Mouse (Mus musculus) liver, embryonic 14.5 days (tissue): ENCODE measurements at regions not wholly inside any gene's neighbourhood (a gene's known extent, or its start where the extent isn't known, plus 50 kb on each side); places are given as distances from the start of the nearest gene placed in this dataset.

Experiments used
- CTCF ChIP-seq: IDR thresholded peaks from 2 replicates; pipeline ENCODE4 v1.5.1; 2016; ENCODE audit warnings: antibody characterized with exemption, low read depth, control low read depth
- EP300 ChIP-seq: IDR thresholded peaks from 2 replicates; pipeline ENCODE4 v1.6.1; 2016; ENCODE audit warnings: antibody characterized with exemption, low read depth

DNA sequence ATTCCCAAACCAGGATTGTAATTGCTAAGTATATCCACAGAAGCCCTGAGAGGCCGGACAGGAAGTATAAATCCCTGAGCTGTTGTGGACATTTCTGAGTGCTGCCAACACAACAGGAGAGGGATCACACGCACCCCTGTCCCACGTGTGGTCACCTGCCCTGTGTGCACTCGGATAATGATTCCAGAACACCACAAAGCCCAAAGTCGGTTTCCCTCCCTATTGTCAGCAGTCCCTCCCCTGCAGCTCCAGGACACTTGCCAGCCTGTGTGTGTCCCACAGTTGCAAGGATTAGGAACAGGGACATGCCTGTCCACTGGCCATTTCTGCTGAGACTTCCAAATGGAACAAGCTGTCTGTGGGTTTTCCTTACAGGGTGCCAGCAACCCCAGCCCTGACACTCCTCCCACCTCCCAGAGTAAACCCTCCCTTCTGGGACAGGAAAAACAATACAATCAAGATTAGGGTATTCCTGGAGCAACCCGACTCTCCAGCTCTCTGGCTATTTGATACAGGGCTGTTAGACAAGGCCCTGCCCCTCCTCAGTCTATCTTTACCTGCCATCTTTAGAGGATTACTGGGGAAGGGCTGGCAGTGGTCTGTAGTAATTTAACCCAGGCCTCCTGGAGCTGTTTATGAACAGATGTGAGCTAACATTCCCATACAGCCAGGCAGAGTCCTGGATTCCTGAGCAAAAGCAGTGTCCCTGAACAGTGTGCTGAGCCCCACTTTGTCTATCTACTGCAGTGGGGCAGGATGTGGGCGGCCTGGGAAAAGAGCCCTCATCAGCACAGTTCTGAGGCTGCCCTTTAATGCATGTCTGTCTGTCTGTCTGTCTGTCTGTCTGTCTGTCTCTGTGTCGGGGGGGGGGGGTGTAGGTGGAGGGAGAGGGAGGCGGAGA lies 323.8 kb downstream of the Sox4 start:
- TF ChIP-seq CTCF (no peak), EP300 (no peak)
